Mouse (Mus musculus) heart, adult 2 months (tissue): ENCODE data around the gene Ing4. TPM values are rescaled to one million over a fixed set of nuclear protein-coding genes. Genes with fewer than 3 reads are reported as not detected.
"Not testable (repeated sequence)": the region's sequence is repeated elsewhere in the genome, so short reads cannot be mapped to it uniquely, and the experiment has no call there.

Experiments
- DNase-seq, 2 experiments: peaks; one replicate each; pipeline ENCODE4 v3.0.0; 2021
- H3K27ac ChIP-seq: fragments of 200-600 bp; 2 replicates; pipeline ENCODE4 v1.8.1; 2022
- H3K27me3 ChIP-seq: fragments of 200-500 bp; 2 replicates; pipeline ENCODE4 v1.6.1; 2012; ENCODE audit warnings: mild to moderate bottlenecking, low read length, inconsistent platforms, mixed read lengths; ENCODE audit not compliant: control insufficient read depth, insufficient read depth
- H3K36me3 ChIP-seq: fragments of 200-500 bp; 2 replicates; pipeline ENCODE4 v1.6.1; 2012; ENCODE audit warnings: low read length, inconsistent platforms; ENCODE audit not compliant: control insufficient read depth, insufficient read depth
- H3K4me1 ChIP-seq: fragments of 200-500 bp; 2 replicates; pipeline ENCODE4 v1.6.1; 2011; ENCODE audit warnings: low read length; ENCODE audit not compliant: control insufficient read depth, insufficient read depth
- H3K4me3 ChIP-seq: fragments of 200-600 bp; 2 replicates; pipeline ENCODE4 v1.8.1; 2022
- H3K79me2 ChIP-seq: fragments of 200-500 bp; replicated peaks from 2 replicates; pipeline ENCODE4 v1.6.1; 2012; ENCODE audit warnings: mild to moderate bottlenecking, inconsistent platforms, low read length, moderate library complexity, mixed read lengths; ENCODE audit not compliant: control insufficient read depth, insufficient read depth
- H3K9ac ChIP-seq: fragments of 200-500 bp; 2 replicates; pipeline ENCODE4 v1.6.1; 2012; ENCODE audit warnings: low read depth, mild to moderate bottlenecking, control low read depth, inconsistent platforms, low read length, mixed read lengths
- CTCF ChIP-seq: fragments of 200-600 bp; IDR thresholded peaks from 2 replicates; pipeline ENCODE4 v1.8.1; 2022; ENCODE audit warnings: antibody characterized with exemption, mild to moderate bottlenecking, moderate library complexity
- EP300 ChIP-seq: fragments of 200-500 bp; IDR thresholded peaks from 2 replicates; pipeline ENCODE4 v1.6.1; 2011; ENCODE audit warnings: low read depth, low read length, control low read depth; ENCODE audit not compliant: insufficient read depth
- POLR2A ChIP-seq: fragments of 200-500 bp; IDR thresholded peaks from 2 replicates; pipeline ENCODE4 v1.6.1; 2011; ENCODE audit warnings: mild to moderate bottlenecking, low read depth, low read length, control low read depth; ENCODE audit not compliant: insufficient read depth
- WGBS: fragments of 180-500 bp; shearing (Covaris S2); methylation state at CpG from one replicate; pipeline ENCODE4 v1.1.7; 2018; 5-methylcytosine and 5-hydroxymethylcytosine counted together
- intact Hi-C: fragments of 180-260 bp; cut with DNase I; formaldehyde crosslinking; loops from one replicate; pipeline ENCODE4 v1.15.1; 2025
- polyA plus RNA-seq: library from polyadenylated mRNA; depleted of rRNA; stranded (reverse); fragments of >200 nt; gene quantifications from 2 replicates; pipeline ENCODE4 v1.2.3, GENCODE M21; 2012
- total RNA-seq, 2 experiments: library from RNA; stranded (reverse); gene quantifications; 2 replicates each; pipeline ENCODE4 v1.2.3; 2021

The Ing4 gene
- total and polyA plus RNA-seq, 3 experiments = 26.1 to 27.1 (median 26.3) TPM

DNA sequence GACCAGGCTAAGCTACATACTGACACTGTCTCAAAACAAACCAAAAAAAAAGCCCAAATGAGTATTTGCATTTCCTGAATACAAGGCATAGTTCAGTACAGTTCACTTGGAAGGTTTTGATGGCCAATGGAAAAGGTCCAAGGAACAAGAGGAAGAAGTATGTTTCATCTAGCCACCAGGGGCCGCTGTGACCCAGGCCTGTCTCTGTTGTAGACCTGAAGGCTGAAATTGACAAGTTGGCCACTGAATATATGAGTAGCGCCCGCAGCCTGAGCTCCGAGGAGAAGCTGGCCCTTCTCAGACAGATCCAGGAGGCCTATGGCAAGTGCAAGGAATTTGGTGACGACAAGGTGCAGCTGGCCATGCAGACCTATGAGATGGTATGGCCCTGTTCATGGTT is 7.1 kb downstream of the Ing4 start:
- Histone ChIP-seq H3K4me3 (no peak overlapping the region), H3K27me3 (no peaks in the 10 kb centered on the region), H3K36me3 (no peaks in the 10 kb centered on the region), H3K79me2 (no peaks in the 10 kb centered on the region), H3K9ac (no peak overlapping the region), H3K27ac (no peak overlapping the region), H3K4me1 (0 out of 2 replicates have a peak, but pooled peaks cover 1% of the 10 kb centered on the region)
- peak; percentile 77 to 83 for DNase-seq
- intact Hi-C loops = loop anchor here (1.0 to 5.0 kb wide), 3 partner anchors 38 to 226 kb away; no protein-coding TSS in a partner anchor
- 20% methylated on average over 5 of the region's 5 CpGs for WGBS
- peak; percentile 80; the same call in 1 of the 2 replicates for TF ChIP-seq EP300
- TF ChIP-seq POLR2A = no peak
- peak; percentile 97 for TF ChIP-seq CTCF

DNA sequence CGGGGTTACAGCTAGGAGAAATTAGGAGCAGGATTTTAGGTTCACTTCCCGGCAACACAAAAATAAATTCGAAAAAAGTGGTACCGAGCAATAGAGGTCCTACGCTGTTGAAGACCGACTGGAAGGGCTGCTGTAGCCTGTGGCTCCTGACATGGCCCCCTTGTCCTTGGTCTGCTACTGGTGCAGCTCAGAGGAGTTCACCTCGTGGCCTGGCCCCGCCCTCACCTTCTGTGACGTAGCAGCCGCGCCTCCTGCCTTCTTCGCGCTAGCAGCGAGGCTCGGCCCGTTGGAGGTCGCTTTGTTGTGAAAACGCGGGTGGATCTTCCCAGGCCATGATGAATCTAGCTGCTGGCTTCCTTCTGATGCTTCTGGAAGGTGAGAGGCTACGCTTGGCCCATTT is 10.1 kb downstream of the Ing4 start, which contains the start of gene Acrbp:
Gene Acrbp, plus strand, starts transcription at position 12 of the 400 bp plus-strand sequence.
- TF ChIP-seq POLR2A (no peak), CTCF (no peak), EP300 (no peak)
- H3K27me3 ChIP-seq = no peaks in the 10 kb centered on the region
- intact Hi-C loops = loop anchor here (5.0 kb wide), 2 partner anchors 123 to 223 kb away; no protein-coding TSS in a partner anchor
- DNase-seq = no peak
- WGBS = 63% methylated on average over 20 of the region's 20 CpGs
- 0 out of 2 replicates have a peak, but pooled peaks cover 1% of the 10 kb centered on the region for H3K4me1 ChIP-seq
- no peak within 1 kb of the TSS for H3K4me3 ChIP-seq
- no peaks in the 10 kb centered on the region for H3K36me3 ChIP-seq
- no peak within 1 kb of the TSS for H3K27ac ChIP-seq
- H3K79me2 ChIP-seq = no peaks in the 10 kb centered on the region
- H3K9ac ChIP-seq = no peak within 1 kb of the TSS

DNA sequence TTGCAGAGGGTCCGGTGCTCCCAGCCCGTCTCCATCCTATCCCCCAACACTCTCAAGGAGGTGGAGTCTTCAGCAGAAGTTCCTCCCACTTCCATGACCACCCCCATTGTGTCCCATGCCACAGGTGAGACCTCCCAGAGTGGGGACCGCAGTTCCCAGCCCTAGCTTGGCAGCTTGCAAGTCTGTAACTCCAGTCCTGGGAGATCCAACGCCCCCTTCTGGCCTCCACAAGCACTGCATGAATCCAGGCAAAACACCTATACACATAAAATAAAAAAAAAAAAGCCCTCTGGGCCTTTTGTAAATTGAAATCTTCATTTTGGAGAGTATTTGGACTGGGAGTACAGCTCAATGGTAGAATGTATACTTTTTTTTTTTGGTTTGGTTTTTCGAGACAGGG is 11.7 kb downstream of the Ing4 start:
- 63% methylated on average over 5 of the region's 5 CpGs for WGBS
- no peaks in the 10 kb centered on the region for H3K79me2 ChIP-seq
- TF ChIP-seq POLR2A = no peak
- TF ChIP-seq CTCF = peak; percentile 57
- DNase-seq = no peak
- intact Hi-C loops = no loop called here
- H3K27ac ChIP-seq = no peak overlapping the region
- H3K36me3 ChIP-seq = no peaks in the 10 kb centered on the region
- H3K27me3 ChIP-seq = no peaks in the 10 kb centered on the region
- no peak overlapping the region for H3K9ac ChIP-seq
- H3K4me3 ChIP-seq = no peak overlapping the region
- 0 out of 2 replicates have a peak, but pooled peaks cover 1% of the 10 kb centered on the region for H3K4me1 ChIP-seq

GRCm38 (mm10) chr6:125061493-125061892 is 21.9 kb downstream of the Ing4 start:
- Histone ChIP-seq H3K79me2 (no peaks in the 10 kb centered on the region), H3K4me3 (no peak overlapping the region), H3K27ac (no peak overlapping the region), H3K36me3 (no peaks in the 10 kb centered on the region), H3K27me3 (no peaks in the 10 kb centered on the region), H3K4me1 (no peaks in the 10 kb centered on the region), H3K9ac (no peak overlapping the region)
- 44% methylated on average over 6 of the region's 6 CpGs for WGBS
- intact Hi-C loops = no loop called here
- no peak for TF ChIP-seq EP300
- TF ChIP-seq POLR2A = no peak
- TF ChIP-seq CTCF = no peak
- no peak for DNase-seq

DNA sequence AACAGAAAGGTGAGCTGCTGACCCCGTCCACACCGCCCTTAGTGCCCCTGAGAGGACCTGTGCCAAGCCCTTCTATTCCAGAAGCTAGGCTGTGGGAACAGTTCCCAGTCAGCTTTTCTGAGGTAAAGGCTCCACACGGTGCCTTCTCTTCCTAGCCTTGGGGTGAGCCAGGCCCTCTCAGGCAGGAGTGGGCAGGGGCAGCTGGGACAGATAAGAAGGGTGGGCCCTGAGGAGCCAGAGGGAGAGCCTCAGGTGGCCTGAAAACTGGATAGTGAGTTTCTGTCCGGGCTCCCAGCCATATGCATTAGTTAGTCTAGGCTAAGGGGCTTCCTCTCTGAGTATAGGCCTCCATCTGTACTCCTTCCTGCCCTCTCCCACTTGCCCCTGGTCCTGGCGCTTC is 23.0 kb downstream of the Ing4 start:
- H3K27me3 ChIP-seq = no peaks in the 10 kb centered on the region
- TF ChIP-seq CTCF = no peak
- no peaks in the 10 kb centered on the region for H3K36me3 ChIP-seq
- H3K27ac ChIP-seq = no peak overlapping the region
- no peaks in the 10 kb centered on the region for H3K4me1 ChIP-seq
- no peak overlapping the region for H3K4me3 ChIP-seq
- H3K9ac ChIP-seq = no peak overlapping the region
- intact Hi-C loops = no loop called here
- no peak for DNase-seq
- no peaks in the 10 kb centered on the region for H3K79me2 ChIP-seq
- WGBS = 62% methylated on average over 5 of the region's 5 CpGs

DNA sequence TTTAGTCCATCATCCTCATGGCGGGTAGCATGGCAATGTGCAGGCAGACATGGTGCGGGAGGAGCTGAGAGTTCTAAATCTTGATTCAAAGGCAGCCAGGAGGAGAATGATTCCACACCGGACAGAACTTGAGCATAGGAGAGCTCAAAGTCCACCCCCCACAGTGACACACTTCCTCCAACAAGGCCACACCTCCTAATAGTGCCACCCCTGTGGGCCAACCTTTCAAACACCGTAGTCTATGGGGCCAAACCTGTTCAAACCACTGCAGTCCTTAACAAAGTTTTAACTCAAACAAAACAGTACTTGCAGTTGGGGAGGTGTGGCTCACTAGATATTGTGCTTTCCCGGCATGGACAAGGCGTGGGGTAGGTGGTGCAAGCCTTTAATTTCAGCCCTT is 24.3 kb downstream of the Ing4 start:
- intact Hi-C loops = no loop called here
- Histone ChIP-seq H3K79me2 (no peaks in the 10 kb centered on the region), H3K27me3 (no peaks in the 10 kb centered on the region), H3K9ac (no peak overlapping the region), H3K4me3 (no peak overlapping the region), H3K36me3 (no peaks in the 10 kb centered on the region), H3K4me1 (no peaks in the 10 kb centered on the region), H3K27ac (no peak overlapping the region)
- TF ChIP-seq POLR2A (no peak), EP300 (no peak), CTCF (no peak)
- DNase-seq = no peak
- 80% methylated on average over 6 of the region's 6 CpGs for WGBS

DNA sequence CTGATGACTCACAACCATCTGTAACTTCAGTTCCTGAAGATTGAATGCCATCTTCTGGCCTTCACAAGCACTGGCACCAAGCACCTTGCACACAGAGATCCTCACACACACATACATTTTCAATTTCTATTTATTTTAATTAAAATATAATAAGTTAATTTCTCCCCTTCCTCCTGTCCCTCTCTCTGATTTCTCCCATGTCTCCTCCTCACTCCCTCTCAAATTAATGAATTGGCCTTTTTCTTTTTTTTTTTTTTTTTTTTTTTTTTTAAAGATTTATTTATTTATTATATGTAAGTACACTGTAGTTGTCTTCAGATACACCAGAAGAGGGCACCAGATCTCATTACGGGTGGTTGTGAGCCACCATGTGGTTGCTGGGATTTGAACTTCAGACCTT is 25.7 kb downstream of the Ing4 start:
- H3K36me3 ChIP-seq, H3K9ac ChIP-seq, H3K79me2 ChIP-seq, DNase-seq, H3K27ac ChIP-seq, intact Hi-C loops, H3K4me1 ChIP-seq, H3K27me3 ChIP-seq, H3K4me3 ChIP-seq: not testable (repeated sequence)
- no CpG with 5 or more reads among the region's 1 CpGs for WGBS
